Mouse (Mus musculus) thymus, postnatal 36 days (tissue): Measurements from ENCODE around the gene Lrba.
A peak's percentile ranks its signal among the peaks of the same experiment; 100 is the strongest.

Experiments
- DNase-seq, 2 experiments: peaks; one replicate each; pipeline ENCODE4 v3.0.0; 2022; ENCODE audit warnings: mixed read lengths in 2 of 2

The Lrba gene

DNA sequence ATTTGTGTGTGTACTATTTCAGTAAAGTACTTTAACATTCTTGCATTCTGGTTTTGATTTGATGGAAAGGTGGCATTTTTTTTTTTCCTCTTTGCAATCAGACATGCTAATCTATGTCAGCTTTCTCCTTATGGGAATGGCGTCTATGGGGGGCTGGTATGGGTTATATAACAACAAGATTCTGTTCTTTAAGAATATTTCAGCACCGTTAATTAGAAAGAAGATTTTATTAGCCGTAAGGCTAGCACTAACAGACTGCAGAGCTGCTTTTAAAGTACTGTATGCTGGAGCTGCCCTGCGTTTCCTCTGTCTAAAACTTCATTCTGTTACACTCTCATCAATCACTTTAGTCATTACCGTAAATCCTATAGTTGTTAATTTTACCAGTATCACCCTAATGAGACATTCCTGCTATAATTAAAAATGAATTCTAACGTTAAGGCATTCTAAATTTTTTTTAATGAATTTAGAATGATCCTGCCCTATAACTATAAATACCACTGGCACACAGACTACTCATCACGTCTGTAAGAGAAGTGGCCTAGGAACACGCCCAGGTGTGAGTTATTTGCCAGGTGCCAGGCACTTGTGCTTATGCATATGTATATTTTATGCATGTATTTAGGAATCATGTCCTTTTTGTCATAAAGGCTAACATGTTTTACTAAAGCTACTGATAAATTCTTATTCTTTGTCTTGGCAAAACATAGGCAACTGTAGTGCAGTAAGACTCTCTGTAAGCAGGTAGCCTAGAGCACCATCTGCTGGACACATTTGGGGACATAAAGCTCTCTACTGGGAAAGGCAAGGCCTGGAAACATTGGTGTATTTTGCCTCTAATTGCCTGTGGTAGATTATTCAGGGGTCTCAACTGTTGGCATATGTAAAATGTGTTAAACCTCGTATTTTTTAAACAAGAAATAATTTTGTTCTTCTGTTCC lies 536.9 kb downstream of the Lrba start:
- peak; percentile 41 to 56 for DNase-seq

DNA sequence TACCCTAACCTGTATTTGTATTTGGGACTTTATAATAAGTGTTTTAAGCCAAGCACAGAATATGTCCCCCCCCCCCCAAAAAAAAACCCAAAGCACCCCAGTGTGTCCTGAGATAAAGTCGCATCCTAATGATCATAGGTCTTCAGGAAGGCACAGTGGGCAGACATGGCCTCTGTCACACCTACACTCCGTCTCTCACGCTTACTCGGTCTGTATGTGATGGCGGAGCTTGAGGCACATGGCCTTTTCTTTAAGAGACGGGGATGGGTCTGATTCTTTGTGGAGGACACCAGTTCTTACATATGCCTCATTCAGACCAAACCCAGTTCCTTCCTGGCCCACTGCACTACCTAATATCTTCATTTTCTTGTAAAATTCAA lies 537.5 kb downstream of the Lrba start:
- DNase-seq: no peak

DNA sequence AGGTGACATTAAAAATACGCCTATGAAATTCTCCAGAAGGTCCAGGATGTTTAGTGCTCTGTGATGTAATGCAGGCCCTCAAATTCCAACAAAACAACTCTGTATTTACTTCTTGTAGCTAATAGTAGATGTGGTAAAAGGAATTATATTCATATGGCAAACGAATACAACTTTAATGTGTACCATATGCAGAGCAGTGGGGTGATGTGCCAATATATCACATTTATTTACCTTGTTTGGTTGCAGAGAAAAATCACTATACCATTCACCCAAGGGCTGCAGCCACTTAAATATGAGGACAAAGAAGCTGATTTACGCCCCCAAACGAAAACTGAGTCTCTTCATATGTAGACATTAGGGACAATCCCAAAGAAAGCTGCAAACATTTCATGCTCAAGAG lies 538.0 kb downstream of the Lrba start:
- DNase-seq: no peak

DNA sequence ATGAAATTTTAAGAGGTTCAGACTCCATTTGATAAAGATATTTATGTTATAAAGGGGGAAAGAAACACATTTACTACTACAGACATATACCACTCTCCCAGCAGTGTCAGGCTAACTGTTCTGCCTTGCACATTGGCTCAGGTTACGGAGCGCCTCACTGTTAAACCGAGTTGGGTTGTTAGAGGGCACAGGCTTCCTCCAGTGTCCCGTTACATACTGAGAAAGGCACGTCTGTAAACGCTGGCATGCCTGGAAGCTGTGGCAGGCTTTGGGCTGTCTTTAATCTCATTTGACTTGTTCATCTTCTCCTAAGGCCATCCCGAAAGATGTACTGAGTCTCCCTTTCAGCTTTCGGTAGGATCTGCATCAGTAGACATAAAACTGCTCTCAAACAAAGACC lies 544.1 kb downstream of the Lrba start:
- no peak for DNase-seq

DNA sequence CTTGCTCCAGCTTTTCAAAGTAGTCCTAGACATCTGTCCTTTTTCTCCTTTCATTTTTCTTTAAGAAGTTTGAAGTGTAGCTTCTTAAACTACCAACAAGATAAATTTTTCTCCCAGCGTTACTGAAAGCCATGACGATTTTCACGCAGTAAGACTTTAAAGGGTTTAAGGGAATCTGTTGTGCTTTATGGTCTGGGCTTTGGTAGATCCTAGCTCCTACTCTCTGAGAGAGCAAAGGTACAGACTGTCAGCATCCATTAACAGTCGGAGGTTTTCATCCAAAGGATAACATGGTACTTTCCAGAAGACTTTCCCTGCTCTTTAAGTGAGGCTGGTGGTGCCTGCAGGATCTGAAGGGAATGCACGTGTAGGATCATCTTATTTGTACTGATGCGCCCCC lies 544.5 kb downstream of the Lrba start:
- DNase-seq: no peak

DNA sequence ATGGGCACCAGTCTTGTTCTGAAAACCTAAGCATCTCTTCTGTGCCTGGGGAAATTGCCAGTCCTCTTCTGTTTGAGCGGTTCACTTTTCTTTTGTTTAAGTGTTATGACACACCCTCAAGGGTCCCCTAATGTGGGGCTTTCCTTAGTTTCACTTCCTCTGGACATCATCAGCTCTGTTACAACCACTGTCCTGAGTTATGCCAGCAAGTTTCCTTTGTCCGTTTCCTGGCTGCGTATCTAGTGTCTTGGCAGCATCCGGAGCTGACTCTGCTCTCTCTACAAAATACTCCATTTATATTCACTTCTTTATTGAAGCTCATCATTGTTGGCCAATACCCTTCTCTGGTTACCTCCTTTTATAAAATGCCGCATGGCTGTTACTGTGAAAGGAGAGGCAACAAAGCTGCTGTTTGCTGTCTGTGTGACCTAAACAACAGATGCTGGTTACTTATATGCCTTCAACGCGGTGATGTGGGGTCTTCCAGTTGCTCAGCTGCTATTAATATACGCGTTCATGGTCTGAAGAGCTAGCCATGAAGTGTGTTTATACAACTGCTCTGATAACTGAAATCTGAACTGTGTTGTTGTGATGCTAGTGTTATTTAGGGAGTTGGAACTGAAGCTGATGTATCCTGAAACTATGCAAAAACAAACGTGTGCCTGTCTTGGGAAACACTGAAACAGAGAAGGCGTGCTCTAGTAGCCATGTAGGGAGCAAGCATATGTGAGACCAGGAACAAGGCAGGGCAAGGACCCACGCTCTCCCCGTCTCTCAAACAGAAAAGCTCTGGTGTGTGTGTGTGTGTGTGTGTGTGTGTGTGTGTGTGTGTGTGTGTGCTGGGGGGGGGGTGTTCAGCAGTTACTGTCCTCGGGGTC lies 550.3 kb downstream of the Lrba start:
- DNase-seq: no peak

DNA sequence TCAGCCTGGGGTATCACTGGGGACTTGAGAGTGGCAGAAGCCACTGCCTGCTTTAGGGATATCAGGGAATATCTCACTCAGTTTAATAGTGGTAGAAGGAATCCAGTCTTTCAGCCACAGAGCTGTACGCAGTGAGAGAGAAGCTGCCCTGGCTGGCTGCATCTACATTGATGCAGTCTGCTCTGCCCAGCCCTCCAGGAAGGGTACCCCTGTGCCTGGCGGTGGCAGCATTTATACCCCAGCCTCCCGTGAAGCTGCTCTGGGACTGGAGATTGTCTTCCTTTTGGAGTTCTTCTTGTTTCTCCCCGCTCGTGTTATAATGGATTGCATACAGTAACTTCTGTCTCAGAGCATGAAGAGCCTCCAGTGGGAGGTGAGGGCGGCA lies 551.0 kb downstream of the Lrba start:
- no peak for DNase-seq

DNA sequence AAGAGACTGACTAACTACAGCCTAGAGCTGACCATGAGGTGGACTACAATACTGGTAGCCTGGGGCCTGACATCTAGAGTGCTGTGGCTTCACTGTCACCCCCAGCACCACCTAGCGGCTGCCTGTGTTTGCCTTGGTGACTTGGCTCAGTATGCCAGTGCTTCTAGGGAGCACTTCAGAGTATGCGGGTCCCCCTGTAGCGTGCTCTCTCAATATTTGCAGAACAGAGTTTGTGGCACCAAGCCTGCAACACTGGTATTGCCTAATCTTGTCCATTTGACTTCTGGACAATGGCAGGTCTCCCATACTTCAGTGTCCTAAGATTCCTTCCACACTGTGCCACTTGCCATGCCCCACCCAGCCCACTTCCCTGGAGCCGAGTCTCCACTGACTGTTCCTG lies 555.2 kb downstream of the Lrba start:
- DNase-seq: no peak

DNA sequence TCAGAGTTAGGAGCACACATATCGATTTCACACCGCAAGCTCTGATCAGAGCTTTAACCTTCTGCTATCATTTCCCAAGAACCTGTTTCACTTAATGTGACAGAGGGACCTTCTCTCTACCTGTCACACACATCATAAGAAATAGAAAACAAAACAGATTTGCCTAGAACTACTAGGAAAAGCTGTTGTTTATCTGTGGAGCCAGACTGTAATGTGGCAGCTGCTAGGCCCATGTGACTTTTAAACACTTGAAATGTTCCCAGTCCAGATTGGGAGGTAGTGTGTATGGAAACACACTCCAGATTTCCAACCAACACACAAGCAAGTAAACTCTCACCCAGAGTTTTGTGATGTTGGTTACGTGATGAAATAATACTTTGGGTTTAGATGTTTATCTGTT lies 559.6 kb downstream of the Lrba start:
- no peak for DNase-seq

DNA sequence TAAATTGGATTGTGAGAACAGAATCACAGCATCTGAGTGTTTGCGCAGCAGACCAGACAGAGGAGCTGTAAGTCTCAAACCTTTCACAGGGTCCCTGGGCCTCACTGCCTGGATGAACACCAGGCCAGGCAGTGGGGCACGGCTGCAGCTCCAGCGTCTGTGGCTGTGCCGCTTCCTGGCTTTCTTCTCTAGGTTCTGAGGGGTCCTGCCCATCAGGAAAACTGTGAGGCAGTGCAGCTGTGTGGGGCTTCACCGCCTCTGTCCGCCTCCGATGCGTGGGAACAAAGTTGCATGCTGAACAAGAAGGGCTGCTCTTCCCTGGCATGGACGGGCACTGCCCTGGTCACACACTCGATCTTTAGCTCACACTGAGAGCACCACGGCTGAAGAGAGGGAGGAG lies 560.5 kb downstream of the Lrba start:
- no peak for DNase-seq

DNA sequence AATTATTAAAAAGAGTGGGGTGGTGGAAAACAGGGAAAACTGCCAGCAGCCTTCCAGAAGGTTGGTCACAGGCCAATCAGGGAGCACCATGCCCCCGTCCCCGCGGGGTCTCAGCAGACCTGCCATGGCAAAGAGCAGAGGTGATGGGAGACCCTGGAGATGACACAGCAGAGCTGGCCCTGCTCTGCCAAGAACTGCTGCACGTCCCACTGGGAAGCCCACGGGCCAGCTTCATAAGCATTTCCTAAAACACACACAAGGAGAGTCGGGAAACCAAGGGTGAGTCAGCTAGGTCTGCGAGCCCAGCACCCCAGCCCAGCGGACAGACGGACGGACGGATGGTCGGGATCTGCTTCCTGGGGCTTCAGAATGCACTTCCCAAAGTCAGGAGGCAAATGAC lies 561.8 kb downstream of the Lrba start:
- DNase-seq: no peak

DNA sequence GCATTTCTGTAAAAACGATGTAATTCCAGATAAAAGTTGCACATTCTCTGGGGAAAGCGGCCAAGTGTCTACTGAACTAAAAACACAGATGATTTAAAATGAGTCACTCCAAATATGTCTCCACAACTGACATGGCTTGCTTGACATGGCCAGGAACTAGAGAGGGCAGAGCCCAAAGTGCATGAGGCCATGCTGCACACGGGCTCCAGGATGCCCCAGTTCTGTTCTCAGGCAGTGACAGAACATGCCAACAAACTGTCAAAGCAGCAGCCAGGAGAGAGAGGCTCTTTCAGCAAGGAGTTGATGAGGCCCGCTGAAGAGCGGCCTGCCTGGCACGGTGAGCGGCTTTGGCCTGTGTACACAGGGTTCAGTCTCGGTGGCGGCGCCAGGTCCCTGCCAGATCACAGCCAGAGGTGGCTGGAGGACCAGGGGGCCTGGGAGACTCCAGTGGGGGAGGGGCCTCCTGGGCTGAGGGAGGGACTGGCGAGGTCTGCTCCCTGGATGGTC lies 562.4 kb downstream of the Lrba start:
- DNase-seq: no peak

DNA sequence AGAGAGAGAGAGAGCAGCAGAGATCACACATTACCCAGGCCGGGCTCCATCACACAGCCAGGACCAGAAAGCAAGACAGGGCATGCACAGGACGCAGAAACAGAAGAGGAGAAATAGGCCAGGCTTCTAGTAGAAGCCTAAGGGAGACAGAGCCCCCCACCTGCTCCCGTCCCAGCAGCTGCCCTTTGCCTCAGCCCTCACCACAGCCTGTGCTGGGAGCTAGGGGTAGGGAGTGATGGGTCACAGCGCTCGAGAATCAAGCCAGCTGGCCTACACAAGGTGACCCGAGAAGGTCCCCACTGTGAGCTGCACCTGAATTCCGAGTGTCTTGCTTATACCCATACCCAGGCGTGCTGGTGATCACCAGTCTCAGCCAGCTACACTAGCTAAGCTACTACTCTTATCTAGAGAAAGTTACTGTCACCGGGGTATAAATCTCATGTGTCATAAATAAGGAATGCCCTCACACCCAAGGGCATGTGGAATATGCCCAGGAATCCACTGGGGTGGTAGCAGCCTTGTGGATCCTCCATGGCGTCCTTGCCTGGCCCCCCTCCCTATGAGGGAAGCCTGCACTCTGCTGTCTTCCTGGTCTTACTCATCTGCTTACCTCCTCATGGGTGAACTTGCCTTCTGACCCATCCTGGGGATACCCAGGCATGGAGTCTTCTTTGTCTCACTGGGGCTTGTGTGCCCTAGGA lies 563.1 kb downstream of the Lrba start:
- DNase-seq: no peak

DNA sequence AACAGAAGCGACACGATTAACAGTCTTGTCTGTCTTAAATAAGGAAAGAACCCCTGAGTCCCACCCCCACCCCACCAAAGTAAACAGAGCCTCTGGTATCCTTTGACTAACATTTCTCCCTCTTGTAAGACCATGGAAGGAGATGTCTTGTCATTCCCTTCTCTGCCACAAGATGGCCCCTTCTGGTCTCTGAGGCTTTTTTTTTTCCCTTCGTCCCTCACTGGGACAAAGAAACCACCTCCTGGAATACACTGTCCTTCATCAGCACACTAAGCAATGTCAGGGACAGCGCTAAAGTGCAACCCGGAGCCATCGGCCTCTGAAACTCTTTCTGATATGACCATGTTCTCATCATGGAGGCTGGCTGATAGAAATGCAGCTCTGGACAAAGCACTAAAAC lies 564.2 kb downstream of the Lrba start:
- peak in 1 of 2 experiments; percentile 31 for DNase-seq

DNA sequence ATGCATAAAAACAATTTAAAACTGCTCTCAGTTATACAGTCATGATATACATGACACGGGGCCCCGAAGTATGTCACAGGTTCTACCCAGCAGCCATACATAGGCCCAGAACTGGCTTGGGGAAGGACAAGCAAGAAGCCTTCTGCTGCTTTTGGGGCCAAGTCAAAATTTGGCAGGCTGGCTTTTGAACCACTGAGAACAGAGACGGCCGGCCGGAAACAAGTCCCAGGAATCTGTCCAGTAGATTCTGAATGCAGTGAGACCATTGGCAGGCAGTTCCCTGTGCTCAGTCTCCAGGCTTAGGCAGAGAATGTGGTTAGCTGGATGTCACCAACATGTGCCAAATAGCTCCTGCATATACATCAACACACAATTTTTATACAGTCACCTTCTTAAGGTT lies 565.3 kb downstream of the Lrba start:
- no peak for DNase-seq

DNA sequence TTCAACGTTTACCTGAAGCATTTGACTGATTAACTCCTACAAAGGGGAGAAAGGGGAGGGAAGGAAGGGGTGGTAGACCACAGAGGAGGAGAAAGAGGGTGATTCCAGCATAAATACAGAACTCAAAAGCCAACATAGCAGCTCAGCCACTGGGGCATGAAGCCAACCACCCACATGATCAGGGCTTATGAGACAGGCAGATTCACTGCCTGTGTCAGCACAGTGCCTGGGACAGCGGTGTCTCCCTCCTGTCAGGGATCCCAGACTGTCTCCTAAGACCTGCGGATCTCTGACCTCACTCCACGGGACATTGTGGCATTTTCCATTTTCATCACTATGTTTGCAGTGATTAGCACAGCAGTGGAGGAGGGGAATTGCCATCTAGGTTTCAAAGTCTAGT lies 568.8 kb downstream of the Lrba start:
- DNase-seq: no peak

DNA sequence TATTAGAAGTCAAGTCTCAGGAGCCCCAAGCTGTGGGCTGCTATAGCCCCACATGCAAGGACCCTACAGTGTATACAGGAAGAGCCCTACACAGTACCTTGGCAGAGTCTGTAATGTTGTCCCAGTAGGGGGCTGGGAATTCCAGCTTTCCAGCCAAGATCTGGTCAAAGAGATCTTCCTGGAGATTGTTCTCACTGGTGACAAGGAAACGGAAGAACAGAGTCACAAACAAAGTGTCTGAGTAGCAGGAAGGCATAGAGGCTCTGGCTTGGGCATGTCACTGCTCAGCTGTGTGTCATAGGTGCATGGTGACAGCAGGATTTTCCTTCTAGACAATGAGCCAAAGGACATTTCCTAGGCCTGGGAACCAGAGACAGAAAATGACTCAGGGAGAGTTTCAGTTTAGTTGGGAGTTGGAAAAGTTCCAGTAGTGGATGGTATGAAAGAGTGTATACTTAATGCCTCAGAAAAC lies 569.3 kb downstream of the Lrba start:
- no peak for DNase-seq

DNA sequence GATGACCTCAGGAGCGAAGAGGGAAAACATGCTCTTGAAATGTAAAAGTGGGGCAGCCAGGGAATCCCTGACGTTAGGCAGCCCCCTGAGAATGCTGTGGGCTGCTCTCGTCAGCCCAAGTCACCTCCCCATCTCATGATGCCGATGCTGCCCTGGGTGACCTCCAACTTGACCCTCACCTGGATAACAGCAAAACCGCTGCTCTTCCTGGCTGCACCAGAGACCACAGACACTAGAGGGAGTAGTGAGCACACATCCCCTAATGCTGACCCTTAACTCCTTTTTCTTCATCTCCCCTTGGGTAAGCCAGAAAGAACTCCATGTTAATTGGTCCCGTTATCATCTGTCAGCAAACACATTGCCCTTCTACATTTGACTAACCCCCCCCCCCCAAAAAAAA lies 572.2 kb downstream of the Lrba start:
- DNase-seq: peak in 1 of 2 experiments; percentile 22

DNA sequence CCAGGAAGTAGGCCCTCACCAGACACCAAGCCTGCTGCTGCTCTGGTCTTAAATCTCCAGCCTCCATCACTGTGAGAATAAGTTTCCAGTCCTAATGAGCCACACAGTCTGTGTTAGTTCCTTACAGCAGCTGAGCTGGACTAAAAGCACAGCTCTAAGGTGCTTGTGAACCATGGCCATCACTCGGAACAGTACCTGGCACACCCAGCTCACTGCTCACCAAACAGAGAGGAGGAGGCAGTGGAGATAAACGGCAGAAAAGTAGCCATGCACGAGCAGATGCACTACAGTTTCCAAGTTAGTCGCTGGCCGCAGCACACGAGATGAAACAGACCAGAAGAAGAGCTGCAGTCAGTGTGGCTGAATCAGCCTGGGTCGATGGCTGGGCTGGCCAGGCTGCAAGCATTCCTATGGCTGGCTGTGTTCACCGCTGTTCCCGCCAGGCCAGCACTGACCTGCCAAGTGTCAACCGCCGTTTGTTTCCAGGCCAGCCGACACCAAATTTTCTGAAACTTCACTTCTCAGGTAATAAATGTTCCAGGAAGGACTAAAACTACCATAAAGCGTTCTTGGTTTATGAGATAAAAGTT lies 573.5 kb downstream of the Lrba start:
- DNase-seq: no peak

DNA sequence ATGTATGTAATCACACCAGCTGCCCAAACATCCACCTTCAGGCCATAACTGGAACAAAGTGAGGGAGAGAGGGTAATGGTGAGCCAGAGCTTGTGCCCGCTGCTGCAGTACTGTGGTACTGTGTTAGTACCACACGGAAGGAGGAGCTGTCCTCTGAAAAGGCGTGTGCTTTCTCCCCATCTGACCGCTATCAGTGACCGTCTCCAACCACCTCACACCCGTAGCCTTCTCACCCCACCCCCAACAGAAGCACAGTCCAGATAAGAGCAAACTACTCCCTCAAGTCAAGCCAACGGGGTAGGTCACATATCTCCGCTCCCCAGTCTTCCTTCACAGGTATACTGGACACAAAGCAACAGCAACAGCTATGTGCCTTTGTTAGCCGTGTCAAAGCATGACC lies 574.6 kb downstream of the Lrba start:
- DNase-seq: no peak

DNA sequence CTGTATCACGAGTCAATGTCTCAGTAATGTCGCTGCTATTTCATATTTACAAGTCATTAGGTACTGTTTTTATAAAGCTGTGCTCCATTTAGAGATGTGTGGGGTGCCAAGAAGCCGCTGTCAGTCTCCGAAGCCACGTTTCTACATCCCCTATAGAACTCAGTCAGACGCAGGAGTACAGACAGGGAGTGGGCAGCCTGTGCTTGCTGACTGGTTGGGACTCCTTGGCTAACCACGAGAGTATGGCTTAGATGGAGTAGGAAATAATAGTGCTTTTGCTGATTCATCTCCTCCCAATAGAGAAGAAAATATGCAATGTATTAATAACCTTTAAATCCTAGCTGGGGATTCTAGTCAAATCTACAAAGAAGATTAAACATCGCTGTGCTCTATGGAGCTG lies 576.4 kb downstream of the Lrba start:
- DNase-seq: no peak

DNA sequence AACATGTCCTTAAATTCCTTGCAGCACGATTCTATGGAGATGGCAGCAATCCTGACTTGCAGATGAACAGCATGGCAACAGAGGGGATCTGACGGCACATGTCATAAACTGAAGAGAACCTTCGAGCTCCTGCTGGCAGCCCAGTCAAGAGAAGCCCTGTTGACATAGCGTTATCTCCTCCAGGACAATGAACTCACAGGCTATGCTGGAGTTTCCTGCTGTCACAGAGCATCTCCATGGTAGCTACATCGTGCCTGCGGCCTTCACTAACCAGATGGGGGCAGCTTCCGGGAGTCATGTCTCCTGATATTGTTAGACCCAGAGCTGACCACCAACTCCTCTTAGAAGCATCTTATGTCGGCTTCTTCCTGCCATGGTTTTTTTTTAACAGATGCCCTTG lies 578.3 kb downstream of the Lrba start:
- no peak for DNase-seq

DNA sequence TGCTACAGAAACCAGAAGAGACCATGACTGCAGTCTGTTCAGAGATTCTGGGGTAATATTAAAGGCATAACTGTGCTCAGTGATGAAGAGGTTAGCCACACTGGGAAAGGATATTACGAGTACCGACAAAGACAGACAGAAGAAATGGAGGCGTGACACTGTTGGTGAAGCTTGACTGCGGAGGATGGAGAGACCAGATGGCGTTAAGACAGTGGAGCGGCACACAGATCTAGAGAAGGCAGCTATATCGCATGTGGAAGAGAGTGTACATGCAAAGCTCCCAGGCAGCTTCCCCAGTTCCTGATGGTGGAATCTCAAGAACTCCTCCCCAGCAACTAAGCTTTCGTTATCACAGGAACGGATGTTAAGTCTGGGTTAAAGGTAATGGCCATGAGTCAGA lies 579.8 kb downstream of the Lrba start:
- DNase-seq: no peak
